Mouse (Mus musculus): Measurements from ENCODE around the gene Bcorl1.

- TF ChIP-seq CTCF (IDR thresholded peaks at IDR 0.05; ENCODE audit: low read depth) = no peak
- TF ChIP-seq EP300 (optimal IDR thresholded peaks at IDR 0.05) = no peak
These were observed 111.2 kb downstream of the Bcorl1 start for GRCm38 (mm10) chrX:48452231-48452890.
